Mouse (Mus musculus) cerebellum, adult 11 months (tissue): Measurements from ENCODE around the gene Pak1.

Experiments used
- DNase-seq: peaks from one replicate; pipeline ENCODE4 v3.0.0; 2022

Pak1 gene

GRCm38 (mm10) chr7:97788190-97788668 lies at the start of gene Pak1:
Gene Pak1, plus strand, starts transcription at chr7:97788541.
- DNase-seq = peak; percentile 86

DNA sequence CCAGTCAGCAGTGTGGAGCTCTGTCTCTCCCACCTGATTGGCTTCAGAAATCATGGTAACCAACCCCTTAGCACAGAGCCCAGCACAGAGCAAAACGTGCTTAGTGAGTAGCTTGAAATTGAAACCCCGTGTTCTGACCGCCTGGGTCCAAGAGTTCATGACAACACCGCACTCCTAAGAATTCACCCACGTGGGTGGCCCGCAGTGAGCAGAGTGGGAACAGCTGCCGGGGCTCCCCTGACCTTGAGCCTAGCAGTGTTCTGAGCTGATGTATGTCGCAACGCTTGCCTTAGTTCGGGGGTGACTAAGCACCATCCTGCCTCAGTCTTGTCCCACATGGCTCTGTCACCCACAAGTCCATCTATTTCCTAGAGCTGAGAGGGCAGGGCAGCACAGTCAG lies 47.4 kb upstream of the Pak1 start:
- DNase-seq = no peak

GRCm38 (mm10) chr7:97741756-97742291 lies 46.5 kb upstream of the Pak1 start:
- DNase-seq = no peak

- peak; percentile 47 for DNase-seq
Measured at GRCm38 (mm10) chr7:97745299-97745698, 43.0 kb upstream of the Pak1 start.

- DNase-seq = no peak
Measured at GRCm38 (mm10) chr7:97747176-97747707, 41.1 kb upstream of the Pak1 start.

DNA sequence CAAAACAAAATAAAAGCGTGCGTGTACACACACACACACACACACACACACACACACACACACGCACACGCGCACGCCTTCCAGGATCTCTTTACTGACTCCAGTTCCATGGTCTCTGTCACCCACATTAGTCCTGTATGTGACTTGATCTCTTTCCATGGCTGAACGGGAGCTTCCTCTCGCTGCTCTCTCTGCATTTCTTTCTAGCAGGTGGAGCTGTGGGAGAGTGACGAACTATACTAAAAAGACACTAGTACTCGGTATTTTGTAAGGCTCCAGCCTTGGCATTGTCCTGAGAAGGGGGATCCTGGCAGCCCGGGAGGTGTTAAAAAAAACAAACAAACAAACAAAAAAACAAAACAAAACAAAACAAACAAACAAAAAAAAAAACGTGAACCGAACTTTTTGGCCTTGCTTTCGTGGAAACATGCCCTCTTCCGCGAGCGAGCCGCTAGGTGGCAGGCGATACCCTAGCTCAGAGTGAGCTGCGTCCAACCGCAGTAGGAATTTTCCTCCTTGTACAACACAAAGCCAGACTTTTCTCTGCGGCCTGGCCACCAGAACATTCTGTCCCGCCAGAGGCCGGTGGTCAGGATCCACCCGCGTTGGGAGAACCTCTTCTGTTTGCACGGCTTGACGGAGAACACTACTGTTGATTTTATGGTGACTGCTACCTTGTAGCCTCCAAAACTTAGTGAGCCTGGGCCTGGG lies 40.4 kb upstream of the Pak1 start:
- DNase-seq = peak; percentile 73

DNA sequence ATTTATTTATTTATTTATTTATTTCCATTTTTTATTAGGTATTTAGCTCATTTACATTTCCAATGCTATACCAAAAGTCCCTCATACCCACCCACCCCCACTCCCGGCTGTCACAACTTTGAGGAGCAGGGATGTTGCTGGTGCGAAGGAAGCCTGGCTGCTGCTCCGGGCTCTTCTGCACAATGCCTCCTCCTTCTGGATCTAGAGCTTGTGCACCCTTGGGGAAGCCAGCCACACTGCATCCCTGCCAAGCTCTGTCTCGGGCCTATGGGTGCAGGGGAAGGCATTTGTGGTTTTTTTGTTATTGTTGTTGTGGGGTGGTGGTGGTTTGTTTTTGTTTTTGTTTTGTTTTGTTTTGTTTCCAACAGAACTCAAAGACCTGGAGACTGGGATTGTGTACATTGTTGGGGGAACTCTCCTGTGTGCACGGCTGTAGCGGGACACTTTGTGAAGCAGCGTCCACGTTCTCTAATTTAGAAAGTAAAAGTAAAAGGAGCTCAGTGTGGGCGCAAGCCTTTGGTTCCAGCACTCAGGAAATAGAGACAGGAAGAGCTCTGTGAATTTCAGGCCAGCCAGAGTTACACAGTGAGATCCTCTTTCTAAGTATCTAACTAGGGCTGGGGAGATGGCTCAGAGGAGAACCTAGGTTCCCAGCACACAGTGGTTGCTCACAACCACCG lies 39.7 kb upstream of the Pak1 start:
- DNase-seq = no peak

DNA sequence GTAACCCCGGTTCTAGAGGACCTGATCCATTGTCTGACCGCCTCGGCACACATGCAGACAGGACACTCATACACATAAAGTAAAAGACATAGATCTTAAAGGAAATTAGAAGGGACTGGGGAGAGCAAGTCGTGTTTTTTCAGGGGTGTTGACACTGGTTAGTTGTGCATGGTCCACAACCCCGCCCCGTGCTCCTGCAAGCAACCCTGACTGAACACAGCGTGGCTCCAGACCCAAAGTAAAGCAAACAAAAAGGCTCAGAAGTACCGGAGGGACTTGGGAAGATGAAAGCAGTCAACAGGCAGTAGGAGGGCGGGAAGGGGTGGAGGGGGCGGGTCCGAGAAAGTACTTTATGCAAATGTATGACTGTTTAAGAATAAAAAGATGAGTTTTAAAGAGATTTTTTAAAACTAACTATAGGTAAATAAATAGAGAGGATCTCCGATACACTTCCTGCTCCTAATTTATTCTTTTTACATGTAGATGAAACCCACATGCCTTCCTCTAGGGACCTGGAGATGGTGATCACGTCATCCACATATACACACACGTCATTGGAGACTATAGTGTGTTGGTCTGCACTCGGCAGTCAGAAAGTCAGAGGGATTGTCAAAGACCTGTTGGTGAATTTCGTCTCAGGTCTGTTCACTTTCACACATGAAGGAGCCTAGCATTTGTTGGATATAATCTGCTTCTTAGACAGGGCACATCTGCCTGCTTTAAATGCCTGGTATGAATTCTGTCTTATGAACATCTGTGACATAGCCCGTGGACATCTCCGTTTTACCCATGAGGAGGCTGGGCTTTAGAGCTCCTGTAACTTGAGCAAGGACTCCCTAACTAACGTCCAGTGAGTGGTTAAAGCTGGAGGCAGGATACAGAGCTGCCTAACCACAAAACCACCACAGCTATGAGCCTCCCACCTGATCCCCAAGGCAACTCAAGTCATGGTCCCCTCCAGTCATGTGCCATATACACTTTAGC lies 38.8 kb upstream of the Pak1 start:
- DNase-seq = no peak

DNA sequence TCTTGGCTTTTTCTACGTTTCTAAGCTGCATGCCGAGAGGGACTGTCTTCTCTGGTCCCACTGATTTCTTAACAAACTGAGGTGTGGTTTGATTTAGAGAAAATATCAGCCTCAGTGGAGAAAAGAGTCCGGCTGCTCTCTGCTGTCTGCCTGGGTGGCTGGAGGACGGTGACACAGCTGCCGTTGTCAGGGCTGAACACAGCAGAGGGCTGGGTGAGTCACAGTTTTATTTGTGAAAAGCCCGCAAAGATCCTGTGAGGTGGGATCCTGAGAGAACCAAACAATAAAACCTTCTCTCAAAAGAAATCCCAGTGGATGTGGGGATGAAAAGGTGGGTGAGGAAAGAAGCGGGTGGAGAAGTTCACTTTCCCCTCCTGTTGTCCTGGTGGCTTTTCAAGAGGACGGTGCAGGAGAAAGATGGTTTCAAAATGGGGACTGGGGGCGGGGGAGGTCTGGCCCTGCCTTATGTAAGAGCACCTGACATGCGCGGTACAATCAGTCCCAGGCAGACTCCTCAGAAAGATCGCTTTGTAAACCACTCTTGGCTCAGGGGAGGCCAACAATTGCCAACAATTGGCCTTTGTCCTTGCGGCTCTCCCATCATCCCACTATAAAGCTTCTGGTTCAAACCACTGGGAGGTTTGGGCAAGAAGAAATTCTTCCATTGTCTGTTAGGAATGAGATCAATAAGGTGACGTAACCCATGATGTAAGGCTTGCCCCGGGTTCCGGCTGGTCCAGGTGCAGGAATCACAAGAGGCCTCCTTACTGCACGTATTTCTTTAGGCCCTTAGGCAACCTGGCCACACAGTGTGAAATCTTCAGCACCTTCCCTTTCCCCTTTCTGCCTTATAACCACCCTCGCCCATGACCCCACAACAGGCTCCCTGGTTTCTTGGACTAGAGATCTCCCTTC lies 31.1 kb upstream of the Pak1 start:
- no peak for DNase-seq

DNA sequence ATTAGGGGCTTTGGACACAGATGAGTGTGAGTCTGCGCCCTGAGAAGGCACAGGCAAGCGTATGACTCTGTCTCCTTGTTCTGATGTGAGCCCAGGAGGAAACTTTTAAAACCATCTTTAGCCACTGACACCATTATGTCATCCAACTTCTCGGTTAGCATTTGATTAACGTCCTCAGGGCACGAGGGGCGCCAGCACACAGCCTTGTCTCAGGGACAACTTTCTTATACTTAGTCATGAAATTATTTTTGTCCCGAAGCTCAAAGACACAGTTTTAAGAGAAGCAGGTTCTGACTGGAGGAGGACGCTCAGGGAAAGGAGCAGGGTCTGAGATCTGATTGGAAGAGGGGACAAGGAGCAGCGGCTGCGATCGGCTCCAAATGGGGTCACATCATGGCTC lies 23.8 kb upstream of the Pak1 start:
- DNase-seq = no peak

DNA sequence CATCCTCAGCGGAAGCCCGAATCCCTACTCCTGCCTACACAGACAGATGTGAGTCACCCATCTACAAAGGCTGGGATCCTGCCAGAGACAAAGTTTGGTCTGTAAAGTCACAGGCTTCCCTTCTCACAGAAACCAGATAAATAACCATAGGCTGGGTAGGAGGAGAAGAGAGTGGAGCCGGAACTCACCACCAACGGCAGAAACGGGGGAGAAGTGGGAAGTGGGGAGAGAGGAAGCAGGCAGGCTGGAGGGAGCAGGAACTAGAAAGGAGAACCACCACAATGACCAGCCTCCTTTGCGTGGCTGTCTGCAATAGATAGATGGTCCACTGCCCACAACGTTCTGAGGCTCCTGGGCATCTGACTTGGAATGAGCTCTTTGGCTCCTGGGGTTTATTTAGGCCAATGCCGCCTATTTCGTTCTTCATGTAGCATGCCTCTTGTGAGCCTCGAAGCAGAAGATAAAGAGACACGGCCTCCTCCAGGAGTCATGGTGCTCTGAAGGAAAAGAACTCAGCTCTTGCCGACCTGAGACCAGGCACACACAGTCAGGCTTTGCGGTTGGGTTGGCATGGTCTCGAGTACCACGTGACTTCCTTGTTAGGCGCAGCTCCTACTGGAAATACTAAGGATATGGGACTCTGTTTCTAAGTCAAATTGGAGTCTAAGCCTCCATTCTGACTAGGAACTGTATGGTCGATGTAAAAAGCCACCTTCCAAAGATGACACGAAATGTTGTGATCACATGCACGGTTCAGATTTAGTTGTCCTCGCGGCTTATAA lies 23.0 kb upstream of the Pak1 start:
- no peak for DNase-seq

DNA sequence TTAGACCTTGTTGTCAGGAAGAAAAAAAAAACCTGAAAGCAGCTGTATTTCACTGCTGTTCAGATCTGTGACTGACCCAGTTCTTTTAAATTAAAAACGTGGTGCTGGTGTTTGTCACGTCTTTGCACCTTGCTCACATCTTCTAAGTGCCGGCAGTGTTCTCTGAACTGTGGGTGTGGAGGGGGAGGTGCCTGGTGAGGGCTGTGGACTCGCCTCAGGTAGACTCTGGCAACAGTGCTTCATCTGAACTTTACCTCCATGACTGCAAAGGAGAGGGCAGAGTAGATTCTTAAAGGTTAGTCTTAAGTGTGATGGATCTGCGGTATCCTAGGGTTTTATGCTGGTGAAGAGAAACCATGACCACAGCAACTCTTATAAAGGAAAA lies 22.4 kb upstream of the Pak1 start:
- DNase-seq = no peak

DNA sequence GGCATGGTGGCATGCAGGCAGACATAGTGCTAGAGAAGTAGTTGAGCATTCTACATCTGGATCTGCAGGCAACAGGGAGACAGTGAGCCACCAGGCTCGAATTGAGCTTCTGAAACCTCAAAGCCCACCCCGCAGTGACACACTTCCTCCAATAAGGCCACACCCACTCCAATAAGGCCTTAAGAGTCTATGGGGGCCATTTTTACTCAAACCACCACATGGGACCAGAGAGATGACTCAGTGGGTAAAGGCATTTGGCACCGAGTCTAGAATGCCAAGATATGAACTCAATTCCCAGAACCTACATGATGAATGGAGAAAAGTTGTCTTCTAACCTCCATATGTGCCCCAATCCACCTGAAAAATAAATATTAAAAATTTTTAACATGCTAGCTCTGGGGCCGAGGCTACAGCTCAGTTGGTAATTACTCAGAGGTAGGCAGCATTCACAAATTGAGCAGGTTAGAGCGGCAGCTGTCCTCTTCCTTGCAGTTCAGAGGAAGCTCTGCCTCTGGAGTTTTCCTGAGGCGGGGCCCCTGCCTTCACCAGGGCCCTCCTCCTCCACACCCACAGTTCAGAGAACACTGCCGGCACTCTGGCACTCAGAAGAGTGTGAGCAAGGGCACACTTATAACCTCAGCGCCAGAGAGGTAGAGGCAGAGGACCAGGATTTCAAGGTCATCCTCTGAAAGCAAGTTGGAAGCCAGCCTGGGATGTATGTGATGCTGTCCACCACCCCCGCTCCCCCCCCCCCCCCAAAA lies 21.8 kb upstream of the Pak1 start:
- DNase-seq = no peak

GRCm38 (mm10) chr7:97767841-97768240 lies 20.5 kb upstream of the Pak1 start:
- no peak for DNase-seq

- no peak for DNase-seq
Measured at GRCm38 (mm10) chr7:97769020-97769419, 19.3 kb upstream of the Pak1 start.

DNA sequence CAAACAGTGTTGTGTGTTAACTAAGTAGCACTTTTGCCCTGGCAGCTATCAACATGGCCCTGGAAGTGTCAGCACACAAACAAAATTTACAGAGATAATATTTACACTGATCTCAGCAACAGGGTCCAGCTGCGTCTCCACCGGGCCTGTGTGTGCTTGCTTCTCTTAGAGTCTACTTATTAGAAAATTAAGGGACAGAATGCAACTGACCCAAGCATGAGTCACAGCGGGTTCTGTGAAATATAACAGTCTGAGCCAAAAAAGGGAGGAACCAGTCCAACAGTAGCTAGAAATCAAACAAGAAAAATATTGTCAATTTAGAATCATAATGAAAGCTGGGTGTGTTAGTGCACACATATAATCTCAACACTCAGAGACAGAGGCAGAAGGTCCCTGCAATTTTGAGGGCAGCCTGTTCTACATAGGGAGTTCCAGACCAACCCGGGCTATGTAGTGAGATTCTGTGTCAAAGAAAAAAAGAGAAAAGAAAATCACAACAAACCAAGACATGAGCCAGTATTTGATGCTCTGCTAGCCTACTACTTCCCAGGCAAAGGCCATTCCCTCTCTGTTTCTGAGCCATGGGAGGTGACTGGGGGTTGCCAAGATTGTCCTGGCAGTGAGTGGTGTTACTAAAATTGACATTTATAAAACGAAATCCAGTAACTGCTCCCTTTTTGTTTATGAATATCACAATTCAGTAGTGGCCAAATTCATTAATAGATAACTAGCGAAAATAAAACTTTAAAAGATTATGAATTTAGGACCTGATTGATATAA lies 17.3 kb upstream of the Pak1 start:
- DNase-seq = no peak

DNA sequence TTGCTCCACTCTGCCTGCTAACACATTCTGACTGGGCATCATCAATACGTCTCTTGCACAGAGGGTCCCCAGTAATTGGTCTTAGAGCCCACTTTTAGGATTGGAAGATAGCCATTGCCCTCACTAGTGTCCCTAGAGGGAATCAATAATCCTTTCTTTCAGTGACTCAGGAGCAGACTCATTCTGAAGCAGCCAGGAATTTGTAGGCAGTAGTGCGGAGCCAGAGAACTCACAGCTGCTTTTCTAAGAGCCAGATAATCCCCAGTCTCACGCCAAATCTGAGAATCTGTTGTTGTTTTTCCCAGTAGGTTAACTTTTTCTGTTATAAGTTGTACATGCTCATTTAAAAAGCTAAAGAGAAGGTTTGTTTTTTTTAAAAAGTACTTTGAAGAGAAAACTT lies 13.0 kb upstream of the Pak1 start:
- no peak for DNase-seq

DNA sequence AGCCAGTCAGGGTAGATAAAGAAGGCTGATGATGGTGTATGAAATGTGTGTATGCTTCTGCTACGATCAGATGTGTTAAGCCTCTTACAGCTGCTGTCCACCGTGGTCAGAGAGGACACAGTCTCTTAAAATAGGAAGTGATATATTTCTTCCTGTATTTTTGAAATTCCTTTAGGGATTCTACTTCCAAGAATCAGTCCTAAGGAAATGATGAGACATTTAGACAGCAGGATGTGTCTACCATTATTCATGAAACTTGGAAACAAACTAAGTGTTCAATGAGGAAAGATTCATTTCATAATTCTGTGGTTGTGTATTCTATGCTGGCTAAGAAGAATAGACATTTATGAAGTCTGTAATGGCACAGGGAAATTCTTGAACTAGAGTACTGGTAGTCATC lies 12.4 kb upstream of the Pak1 start:
- no peak for DNase-seq

- DNase-seq = no peak
Measured at GRCm38 (mm10) chr7:97777191-97777590, 11.2 kb upstream of the Pak1 start.
